Mouse (Mus musculus): ENCODE results near the gene Arl4c. TPM values are rescaled to one million over a fixed set of nuclear protein-coding genes. Genes with fewer than 3 reads are reported as not detected.

Arl4c gene
- polyA plus RNA-seq, 1 experiment: 0.03 TPM

- Histone ChIP-seq H3K27me3 (ENCODE audit: control insufficient read depth) (peaks cover 46% of the 10 kb centered on the region), H3K36me3 (ENCODE audit: control insufficient read depth) (no peaks in the 10 kb centered on the region), H3K4me3 (replicated peaks) (no peak overlapping the region), H3K4me1 (ENCODE audit: control insufficient read depth) (peaks cover 8% of the 10 kb centered on the region), H3K9me3 (ENCODE audit: control insufficient read depth, low read length) (peaks cover 5% of the 10 kb centered on the region; the same call in 1 of the 2 replicates)
- no peak for TF ChIP-seq TAL1 (IDR thresholded peaks at IDR 0.05; ENCODE audit: low read length)
- TF ChIP-seq GATA1 (IDR thresholded peaks at IDR 0.05; ENCODE audit: low read length): no peak
Observed at GRCm38 (mm10) chr1:88698131-88698530, 3.9 kb downstream of the Arl4c start.

GRCm38 (mm10) chr1:88696408-88696807, 5.6 kb downstream of the Arl4c start:
- peaks cover 4% of the 10 kb centered on the region; the same call in 1 of the 2 replicates for H3K9me3 ChIP-seq (ENCODE audit: control insufficient read depth, low read length)
- H3K36me3 ChIP-seq (ENCODE audit: control insufficient read depth): no peaks in the 10 kb centered on the region
- TF ChIP-seq GATA1 (IDR thresholded peaks at IDR 0.05; ENCODE audit: low read length) (no peak), TAL1 (IDR thresholded peaks at IDR 0.05; ENCODE audit: low read length) (no peak)
- peaks cover 5% of the 10 kb centered on the region for H3K4me1 ChIP-seq (ENCODE audit: control insufficient read depth)
- peaks cover 29% of the 10 kb centered on the region for H3K27me3 ChIP-seq (ENCODE audit: control insufficient read depth)
- H3K4me3 ChIP-seq (replicated peaks): no peak overlapping the region

- H3K27me3 ChIP-seq (ENCODE audit: control insufficient read depth): peaks cover 8% of the 10 kb centered on the region
- H3K4me1 ChIP-seq (ENCODE audit: control insufficient read depth): no peaks in the 10 kb centered on the region
- no peaks in the 10 kb centered on the region for H3K36me3 ChIP-seq (ENCODE audit: control insufficient read depth)
- no peaks in the 10 kb centered on the region for H3K9me3 ChIP-seq (ENCODE audit: control insufficient read depth, low read length)
- H3K4me3 ChIP-seq (replicated peaks): no peak overlapping the region
- no peak for TF ChIP-seq TAL1 (IDR thresholded peaks at IDR 0.05; ENCODE audit: low read length)
- no peak for TF ChIP-seq GATA1 (IDR thresholded peaks at IDR 0.05; ENCODE audit: low read length)
Observed at GRCm38 (mm10) chr1:88694353-88694752, 7.7 kb downstream of the Arl4c start.

- TF ChIP-seq TAL1 (IDR thresholded peaks at IDR 0.05; ENCODE audit: low read length): no peak
- no peak for TF ChIP-seq GATA1 (IDR thresholded peaks at IDR 0.05; ENCODE audit: low read length)
- Histone ChIP-seq H3K9me3 (ENCODE audit: control insufficient read depth, low read length) (no peaks in the 10 kb centered on the region), H3K4me1 (ENCODE audit: control insufficient read depth) (no peaks in the 10 kb centered on the region), H3K4me3 (replicated peaks) (no peak overlapping the region), H3K27me3 (ENCODE audit: control insufficient read depth) (no peaks in the 10 kb centered on the region), H3K36me3 (ENCODE audit: control insufficient read depth) (no peaks in the 10 kb centered on the region)
Observed at GRCm38 (mm10) chr1:88692293-88692827, 9.7 kb downstream of the Arl4c start.

- no peaks in the 10 kb centered on the region for H3K4me1 ChIP-seq (ENCODE audit: control insufficient read depth)
- H3K9me3 ChIP-seq (ENCODE audit: control insufficient read depth, low read length): no peaks in the 10 kb centered on the region
- no peaks in the 10 kb centered on the region for H3K27me3 ChIP-seq (ENCODE audit: control insufficient read depth)
- H3K4me3 ChIP-seq (replicated peaks): no peak overlapping the region
- TF ChIP-seq GATA1 (IDR thresholded peaks at IDR 0.05; ENCODE audit: low read length) (no peak), TAL1 (IDR thresholded peaks at IDR 0.05; ENCODE audit: low read length) (no peak)
- H3K36me3 ChIP-seq (ENCODE audit: control insufficient read depth): no peaks in the 10 kb centered on the region
Observed at GRCm38 (mm10) chr1:88690601-88691000, 11.4 kb downstream of the Arl4c start.

GRCm38 (mm10) chr1:88684765-88685164, 17.3 kb downstream of the Arl4c start:
- H3K36me3 ChIP-seq (ENCODE audit: control insufficient read depth): no peaks in the 10 kb centered on the region
- no peaks in the 10 kb centered on the region for H3K27me3 ChIP-seq (ENCODE audit: control insufficient read depth)
- H3K4me3 ChIP-seq (replicated peaks): no peak overlapping the region
- no peaks in the 10 kb centered on the region for H3K4me1 ChIP-seq (ENCODE audit: control insufficient read depth)
- H3K9me3 ChIP-seq (ENCODE audit: control insufficient read depth, low read length): no peaks in the 10 kb centered on the region
- TF ChIP-seq GATA1 (IDR thresholded peaks at IDR 0.05; ENCODE audit: low read length) (no peak), TAL1 (IDR thresholded peaks at IDR 0.05; ENCODE audit: low read length) (no peak)

- no peaks in the 10 kb centered on the region for H3K4me1 ChIP-seq (ENCODE audit: control insufficient read depth)
- no peaks in the 10 kb centered on the region for H3K27me3 ChIP-seq (ENCODE audit: control insufficient read depth)
- no peak overlapping the region for H3K4me3 ChIP-seq (replicated peaks)
- H3K36me3 ChIP-seq (ENCODE audit: control insufficient read depth): no peaks in the 10 kb centered on the region
- no peaks in the 10 kb centered on the region for H3K9me3 ChIP-seq (ENCODE audit: control insufficient read depth, low read length)
- TF ChIP-seq GATA1 (IDR thresholded peaks at IDR 0.05; ENCODE audit: low read length) (no peak), TAL1 (IDR thresholded peaks at IDR 0.05; ENCODE audit: low read length) (no peak)
Observed at GRCm38 (mm10) chr1:88681596-88681995, 20.4 kb downstream of the Arl4c start.

GRCm38 (mm10) chr1:88680804-88681203, 21.2 kb downstream of the Arl4c start:
- TF ChIP-seq TAL1 (IDR thresholded peaks at IDR 0.05; ENCODE audit: low read length): no peak
- TF ChIP-seq GATA1 (IDR thresholded peaks at IDR 0.05; ENCODE audit: low read length): no peak

GRCm38 (mm10) chr1:88678231-88678739, 23.7 kb downstream of the Arl4c start:
- H3K9me3 ChIP-seq (ENCODE audit: control insufficient read depth, low read length): no peaks in the 10 kb centered on the region
- no peaks in the 10 kb centered on the region for H3K4me1 ChIP-seq (ENCODE audit: control insufficient read depth)
- no peak overlapping the region for H3K4me3 ChIP-seq (replicated peaks)
- TF ChIP-seq GATA1 (IDR thresholded peaks at IDR 0.05; ENCODE audit: low read length) (no peak), TAL1 (IDR thresholded peaks at IDR 0.05; ENCODE audit: low read length) (no peak)
- no peaks in the 10 kb centered on the region for H3K36me3 ChIP-seq (ENCODE audit: control insufficient read depth)
- no peaks in the 10 kb centered on the region for H3K27me3 ChIP-seq (ENCODE audit: control insufficient read depth)

More at GRCm38 (mm10) chr1:88680804-88681203, 21.2 kb downstream of the Arl4c start:
- Histone ChIP-seq H3K27me3 (ENCODE audit: control insufficient read depth) (no peaks in the 10 kb centered on the region), H3K9me3 (ENCODE audit: control insufficient read depth, low read length) (no peaks in the 10 kb centered on the region), H3K36me3 (ENCODE audit: control insufficient read depth) (no peaks in the 10 kb centered on the region), H3K4me1 (ENCODE audit: control insufficient read depth) (no peaks in the 10 kb centered on the region), H3K4me3 (replicated peaks) (no peak overlapping the region)

GRCm38 (mm10) chr1:88670807-88671206, 31.2 kb downstream of the Arl4c start:
- Histone ChIP-seq H3K4me1 (ENCODE audit: control insufficient read depth) (no peaks in the 10 kb centered on the region), H3K9me3 (ENCODE audit: control insufficient read depth, low read length) (no peaks in the 10 kb centered on the region), H3K4me3 (replicated peaks) (no peak overlapping the region), H3K27me3 (ENCODE audit: control insufficient read depth) (no peaks in the 10 kb centered on the region), H3K36me3 (ENCODE audit: control insufficient read depth) (no peaks in the 10 kb centered on the region)
- no peak for TF ChIP-seq TAL1 (IDR thresholded peaks at IDR 0.05; ENCODE audit: low read length)
- no peak for TF ChIP-seq GATA1 (IDR thresholded peaks at IDR 0.05; ENCODE audit: low read length)
